Mouse (Mus musculus) hindbrain, embryonic 15.5 days (tissue): ENCODE data around the gene Arhgap42. TPM values are rescaled to one million over a fixed set of nuclear protein-coding genes. Genes with fewer than 3 reads are reported as not detected.

Experiments used
- ATAC-seq: fragments of 200-750 bp; cut with Nextera tagmentation; 2 replicates; pipeline ENCODE4 v1.8.0; 2017; ENCODE audit warnings: low read depth, moderate number of reproducible peaks, moderate TSS enrichment; ENCODE audit not compliant: low FRiP score
- H3K27ac ChIP-seq: fragments of 300-500 bp; sonication (generic); replicated peaks from 2 replicates; pipeline ENCODE4 v1.5.1; 2015; ENCODE audit warnings: mild to moderate bottlenecking, inconsistent platforms
- H3K27me3 ChIP-seq: fragments of 300-500 bp; sonication (generic); 2 replicates; pipeline ENCODE4 v1.6.1; 2015; ENCODE audit warnings: control low read depth, inconsistent platforms
- H3K36me3 ChIP-seq: fragments of 300-500 bp; sonication (generic); 2 replicates; pipeline ENCODE4 v1.6.1; 2015; ENCODE audit warnings: control low read depth, inconsistent platforms
- H3K4me1 ChIP-seq: fragments of 300-500 bp; sonication (generic); replicated peaks from 2 replicates; pipeline ENCODE4 v1.6.1; 2015; ENCODE audit warnings: control low read depth, inconsistent platforms
- H3K4me2 ChIP-seq: fragments of 300-500 bp; sonication (generic); 2 replicates; pipeline ENCODE4 v1.6.1; 2015; ENCODE audit warnings: moderate library complexity, mild to moderate bottlenecking, inconsistent platforms
- H3K4me3 ChIP-seq: fragments of 300-500 bp; sonication (generic); 2 replicates; pipeline ENCODE4 v1.5.1; 2015; ENCODE audit warnings: mild to moderate bottlenecking, inconsistent platforms
- H3K9ac ChIP-seq: fragments of 300-500 bp; sonication (generic); 2 replicates; pipeline ENCODE4 v1.6.1; 2015; ENCODE audit warnings: inconsistent platforms
- H3K9me3 ChIP-seq: fragments of 300-500 bp; sonication (generic); 2 replicates; pipeline ENCODE4 v1.6.1; 2016; ENCODE audit warnings: control low read depth, inconsistent platforms
- WGBS: fragments of 180-500 bp; shearing (Covaris S2); methylation state at CpG from one replicate; pipeline ENCODE4 v1.1.7; 2015; 5-methylcytosine and 5-hydroxymethylcytosine counted together
- polyA plus RNA-seq: library from polyadenylated mRNA; unstranded; fragments of >200 nt; fragmentation: Nextera tagmentation; extraction: Ambion mirVana; gene quantifications from 2 replicates; pipeline ENCODE4 v1.2.1, GENCODE M21; 2015

Arhgap42 gene
- polyA plus RNA-seq, 1 experiment from 2014 or later = 18.1 TPM

- ATAC-seq = no peak
- Histone ChIP-seq H3K4me3 (no peak overlapping the region), H3K36me3 (no peaks in the 10 kb centered on the region), H3K27ac (no peak overlapping the region), H3K27me3 (no peaks in the 10 kb centered on the region), H3K9ac (no peak overlapping the region), H3K4me1 (no peaks in the 10 kb centered on the region; the same call in 1 of the 2 replicates), H3K9me3 (no peaks in the 10 kb centered on the region), H3K4me2 (no peak overlapping the region)
- 69% methylated on average over 8 of the region's 8 CpGs for WGBS
Observed at GRCm38 (mm10) chr9:9200827-9201388, 38.0 kb downstream of the Arhgap42 start.

- Histone ChIP-seq H3K9me3 (no peaks in the 10 kb centered on the region), H3K27me3 (no peaks in the 10 kb centered on the region), H3K27ac (no peak overlapping the region), H3K4me3 (no peak overlapping the region), H3K4me1 (no peaks in the 10 kb centered on the region; the same call in 1 of the 2 replicates), H3K36me3 (no peaks in the 10 kb centered on the region), H3K4me2 (no peak overlapping the region), H3K9ac (no peak overlapping the region)
- 40% methylated on average over 8 of the region's 8 CpGs for WGBS
- no peak; the same call in 1 of the 2 replicates for ATAC-seq
Observed at GRCm38 (mm10) chr9:9199170-9199841, 39.6 kb downstream of the Arhgap42 start.

GRCm38 (mm10) chr9:9198645-9199044, 40.3 kb downstream of the Arhgap42 start:
- Histone ChIP-seq H3K27ac (no peak overlapping the region), H3K4me2 (no peak overlapping the region), H3K4me1 (no peaks in the 10 kb centered on the region; the same call in 1 of the 2 replicates), H3K9ac (no peak overlapping the region), H3K9me3 (no peaks in the 10 kb centered on the region), H3K36me3 (no peaks in the 10 kb centered on the region), H3K27me3 (no peaks in the 10 kb centered on the region), H3K4me3 (no peak overlapping the region)
- no peak for ATAC-seq
- WGBS = 14% methylated on average over 3 of the region's 3 CpGs

GRCm38 (mm10) chr9:9196046-9196445, 42.9 kb downstream of the Arhgap42 start:
- no peak overlapping the region for H3K9ac ChIP-seq
- H3K4me3 ChIP-seq = no peak overlapping the region
- no peaks in the 10 kb centered on the region for H3K9me3 ChIP-seq
- H3K27ac ChIP-seq = no peak overlapping the region
- H3K4me1 ChIP-seq = no peaks in the 10 kb centered on the region; the same call in 1 of the 2 replicates
- no peaks in the 10 kb centered on the region for H3K27me3 ChIP-seq
- H3K4me2 ChIP-seq = no peak overlapping the region
- H3K36me3 ChIP-seq = no peaks in the 10 kb centered on the region
- no peak for ATAC-seq

- Histone ChIP-seq H3K4me3 (no peak overlapping the region), H3K9ac (no peak overlapping the region)
- 63% methylated on average over 1 of the region's 1 CpGs for WGBS
Observed at GRCm38 (mm10) chr9:9194496-9194895, 44.4 kb downstream of the Arhgap42 start.

GRCm38 (mm10) chr9:9192716-9193115, 46.2 kb downstream of the Arhgap42 start:
- 87% methylated on average over 4 of the region's 4 CpGs for WGBS
- ATAC-seq = no peak
- Histone ChIP-seq H3K4me3 (no peak overlapping the region), H3K9ac (no peak overlapping the region), H3K4me1 (no peaks in the 10 kb centered on the region), H3K27me3 (no peaks in the 10 kb centered on the region), H3K27ac (no peak overlapping the region), H3K36me3 (no peaks in the 10 kb centered on the region), H3K9me3 (no peaks in the 10 kb centered on the region), H3K4me2 (no peak overlapping the region)

More at GRCm38 (mm10) chr9:9194496-9194895, 44.4 kb downstream of the Arhgap42 start:
- Histone ChIP-seq H3K4me1 (no peaks in the 10 kb centered on the region; the same call in 1 of the 2 replicates), H3K9me3 (no peaks in the 10 kb centered on the region), H3K4me2 (no peak overlapping the region), H3K27me3 (no peaks in the 10 kb centered on the region), H3K36me3 (no peaks in the 10 kb centered on the region), H3K27ac (no peak overlapping the region)
- ATAC-seq = no peak

- Histone ChIP-seq H3K9ac (no peak overlapping the region), H3K4me2 (no peak overlapping the region), H3K4me3 (no peak overlapping the region), H3K36me3 (no peaks in the 10 kb centered on the region), H3K4me1 (no peaks in the 10 kb centered on the region), H3K9me3 (no peaks in the 10 kb centered on the region), H3K27ac (no peak overlapping the region), H3K27me3 (no peaks in the 10 kb centered on the region)
- no peak for ATAC-seq
- WGBS = 94% methylated on average over 1 of the region's 1 CpGs
Observed at GRCm38 (mm10) chr9:9190835-9191234, 48.1 kb downstream of the Arhgap42 start.

- WGBS = 89% methylated on average over 3 of the region's 3 CpGs
- Histone ChIP-seq H3K36me3 (no peaks in the 10 kb centered on the region), H3K4me1 (no peaks in the 10 kb centered on the region), H3K4me3 (no peak overlapping the region), H3K9ac (no peak overlapping the region), H3K9me3 (no peaks in the 10 kb centered on the region), H3K4me2 (no peak overlapping the region), H3K27ac (no peak overlapping the region), H3K27me3 (no peaks in the 10 kb centered on the region)
- no peak for ATAC-seq
Observed at GRCm38 (mm10) chr9:9188167-9188566, 50.7 kb downstream of the Arhgap42 start.

- H3K36me3 ChIP-seq = no peaks in the 10 kb centered on the region
- H3K4me2 ChIP-seq = no peak overlapping the region
- 89% methylated on average over 4 of the region's 4 CpGs for WGBS
- no peak overlapping the region for H3K27ac ChIP-seq
- no peak overlapping the region for H3K9ac ChIP-seq
- ATAC-seq = no peak
- no peaks in the 10 kb centered on the region for H3K9me3 ChIP-seq
- no peaks in the 10 kb centered on the region for H3K27me3 ChIP-seq
- no peaks in the 10 kb centered on the region for H3K4me1 ChIP-seq
- no peak overlapping the region for H3K4me3 ChIP-seq
Observed at GRCm38 (mm10) chr9:9177745-9178144, 61.2 kb downstream of the Arhgap42 start.

- Histone ChIP-seq H3K9ac (no peak overlapping the region), H3K4me2 (no peak overlapping the region), H3K27me3 (no peaks in the 10 kb centered on the region), H3K27ac (no peak overlapping the region), H3K9me3 (no peaks in the 10 kb centered on the region), H3K36me3 (no peaks in the 10 kb centered on the region), H3K4me1 (0 out of 2 replicates have a peak, but pooled peaks cover 4% of the 10 kb centered on the region), H3K4me3 (no peak overlapping the region)
- ATAC-seq = no peak
- WGBS = 87% methylated on average over 2 of the region's 2 CpGs
Observed at GRCm38 (mm10) chr9:9174924-9175323, 64.0 kb downstream of the Arhgap42 start.

- no peak overlapping the region for H3K4me2 ChIP-seq
- no peaks in the 10 kb centered on the region for H3K36me3 ChIP-seq
- ATAC-seq = no peak
- H3K4me1 ChIP-seq = 0 out of 2 replicates have a peak, but pooled peaks cover 4% of the 10 kb centered on the region
- no peaks in the 10 kb centered on the region for H3K27me3 ChIP-seq
- whole genome bisulfite sequencing = 94% methylated on average over 5 of the region's 5 CpGs
- H3K4me3 ChIP-seq = no peak overlapping the region
- H3K9ac ChIP-seq = no peak overlapping the region
- H3K27ac ChIP-seq = no peak overlapping the region
- no peaks in the 10 kb centered on the region for H3K9me3 ChIP-seq
Observed at GRCm38 (mm10) chr9:9174206-9174605, 64.7 kb downstream of the Arhgap42 start.

- Histone ChIP-seq H3K9me3 (no peaks in the 10 kb centered on the region), H3K9ac (no peak overlapping the region), H3K4me1 (0 out of 2 replicates have a peak, but pooled peaks cover 4% of the 10 kb centered on the region), H3K4me3 (no peak overlapping the region), H3K27ac (no peak overlapping the region), H3K36me3 (no peaks in the 10 kb centered on the region), H3K27me3 (no peaks in the 10 kb centered on the region), H3K4me2 (no peak overlapping the region)
- no peak for ATAC-seq
- 91% methylated on average over 1 of the region's 1 CpGs for WGBS
Observed at GRCm38 (mm10) chr9:9173091-9173490, 65.8 kb downstream of the Arhgap42 start.
